Mouse (Mus musculus) layer of hippocampus, adult 18-20 months (tissue): Measurements from ENCODE around the gene Atpaf1. TPM values are rescaled to one million over a fixed set of nuclear protein-coding genes. Genes with fewer than 3 reads are reported as not detected.

Experiments
- DNase-seq, 2 experiments: peaks; one replicate each; pipeline ENCODE4 v3.0.0; 2022; ENCODE audit warnings: low spot score in 2 of 2
- total RNA-seq, 2 experiments: library from RNA; stranded (reverse); gene quantifications; 2 replicates each; pipeline ENCODE4 v1.2.3; 2021

Gene Atpaf1
- total RNA-seq, 2 experiments from 2014 or later, result 65.5 to 66.4 TPM

GRCm38 (mm10) chr4:115847377-115847776, 62.8 kb downstream of the Atpaf1 start:
- peak in 1 of 2 experiments; percentile 58 for DNase-seq

GRCm38 (mm10) chr4:115848083-115848482, 63.5 kb downstream of the Atpaf1 start:
- no peak for DNase-seq

GRCm38 (mm10) chr4:115848990-115849677, 64.5 kb downstream of the Atpaf1 start:
- no peak for DNase-seq

GRCm38 (mm10) chr4:115850111-115850510, 65.5 kb downstream of the Atpaf1 start:
- DNase-seq, result no peak

- DNase-seq, result no peak
Measured at GRCm38 (mm10) chr4:115850631-115851030, 66.0 kb downstream of the Atpaf1 start.

- no peak for DNase-seq
Measured at GRCm38 (mm10) chr4:115851569-115851968, 67.0 kb downstream of the Atpaf1 start.

GRCm38 (mm10) chr4:115855100-115855499, 70.5 kb downstream of the Atpaf1 start:
- no peak for DNase-seq

- peak in 1 of 2 experiments; percentile 22 for DNase-seq
Measured at GRCm38 (mm10) chr4:115855609-115856008, 71.0 kb downstream of the Atpaf1 start.

GRCm38 (mm10) chr4:115856282-115856681, 71.7 kb downstream of the Atpaf1 start:
- DNase-seq, result no peak

GRCm38 (mm10) chr4:115857293-115857883, 72.8 kb downstream of the Atpaf1 start:
- no peak for DNase-seq

GRCm38 (mm10) chr4:115863352-115863751, 78.7 kb downstream of the Atpaf1 start:
- no peak for DNase-seq

GRCm38 (mm10) chr4:115863880-115864279, 79.3 kb downstream of the Atpaf1 start:
- no peak for DNase-seq

Other genes with a start within 250 kb of the Atpaf1 start
- gene Cyp4a31, start 221.2 kb upstream of the Atpaf1 start, total RNA-seq, result not detected
- gene Cyp4a32, start 183.8 kb upstream of the Atpaf1 start, total RNA-seq, result not detected
- 1 to 10 TPM; 1.2 to 1.3 TPM for gene Cyp4b1, start 137.1 kb upstream of the Atpaf1 start, total RNA-seq
- 10 to 100 TPM; 53.6 to 56.3 TPM for gene Efcab14, start 47.1 kb upstream of the Atpaf1 start, total RNA-seq
- not detected for gene Tex38, start 3.8 kb upstream of the Atpaf1 start, total RNA-seq
- 1 to 10 TPM; 4.0 to 6.5 TPM for gene Mob3c, start 43.3 kb downstream of the Atpaf1 start, total RNA-seq
- 10 to 100 TPM; 40.4 to 45.2 TPM for gene Mknk1, start 54.4 kb downstream of the Atpaf1 start, total RNA-seq
- gene Kncn, start 99.6 kb downstream of the Atpaf1 start, total RNA-seq, result under 1 TPM in 1 of 2 experiments, not detected in 1; 0.30 TPM
- under 1 TPM in 1 of 2 experiments, not detected in 1; 0.20 TPM for gene 6430628N08Rik, start 105.9 kb downstream of the Atpaf1 start, total RNA-seq
- not detected for gene Dmbx1, start 155.1 kb downstream of the Atpaf1 start, total RNA-seq
- gene Faah, start 233.1 kb downstream of the Atpaf1 start, total RNA-seq, result 100 to 1,000 TPM; 136 to 145 TPM